Mouse (Mus musculus): ENCODE results near the gene Pecr.
"Not testable (repeated sequence)": the region's sequence is repeated elsewhere in the genome, so short reads cannot be mapped to it uniquely, and the experiment has no call there.

Pecr gene

DNA sequence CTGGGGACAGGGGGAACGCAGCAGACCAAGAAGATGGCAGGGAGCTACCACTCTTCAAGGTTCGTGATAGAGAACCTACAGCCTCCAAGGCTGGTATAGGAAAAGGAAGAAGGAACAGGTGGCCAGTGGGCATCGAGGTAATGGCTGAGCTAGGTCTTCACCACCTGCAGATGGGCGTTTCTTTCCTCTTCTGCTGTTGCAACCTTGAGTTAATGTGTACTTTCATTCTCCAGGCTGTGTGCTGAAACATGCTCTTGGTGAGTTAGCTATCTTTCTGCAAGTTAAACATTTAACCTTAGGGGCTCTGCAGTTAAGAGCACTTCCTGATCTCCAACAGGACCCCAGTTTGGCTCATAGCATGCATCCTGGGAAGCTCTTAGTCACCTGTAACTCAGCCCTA, 3.8 kb upstream of the Pecr start:
- no peak for DNase-seq

DNA sequence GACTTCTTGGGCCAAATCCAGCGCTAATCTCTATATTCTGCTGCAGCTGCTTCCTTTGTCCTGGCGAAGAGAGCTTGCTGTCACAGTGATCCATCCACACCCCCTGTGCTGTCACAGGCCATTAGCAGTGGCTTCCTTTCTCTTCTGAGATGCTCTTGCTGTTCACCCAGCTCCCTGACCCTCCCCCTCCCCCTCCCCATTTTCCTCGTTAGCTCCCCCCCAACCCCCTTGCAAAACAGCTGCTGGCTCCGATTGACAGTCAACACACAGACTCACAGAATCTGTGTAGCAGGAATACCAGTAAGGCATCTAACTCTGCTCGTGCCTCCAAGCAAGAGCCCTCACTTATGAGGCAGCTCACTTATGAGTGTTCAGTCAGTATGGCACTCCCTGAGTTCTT, 2.8 kb upstream of the Pecr start:
- DNase-seq = no peak

DNA sequence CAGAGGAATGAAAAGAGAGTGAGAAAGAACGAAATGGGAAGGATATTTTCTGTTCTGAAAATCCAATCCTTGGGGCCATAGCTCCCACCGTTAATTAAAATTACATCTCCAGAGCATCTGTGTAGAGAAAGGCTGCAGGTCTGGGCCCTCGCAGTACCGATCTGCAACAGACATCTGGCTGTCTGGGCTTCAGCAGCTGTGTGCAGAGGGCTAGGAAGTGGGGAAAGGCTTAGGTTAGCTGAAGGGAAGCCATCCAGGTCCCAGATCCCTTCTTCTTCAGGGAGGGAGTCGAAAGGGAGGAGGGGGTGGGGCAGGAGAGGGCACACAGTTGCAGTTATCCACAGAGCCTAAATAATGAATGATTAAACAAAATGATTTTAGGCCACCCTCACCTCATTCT, 425 bp upstream of the Pecr start:
- no peak for DNase-seq

DNA sequence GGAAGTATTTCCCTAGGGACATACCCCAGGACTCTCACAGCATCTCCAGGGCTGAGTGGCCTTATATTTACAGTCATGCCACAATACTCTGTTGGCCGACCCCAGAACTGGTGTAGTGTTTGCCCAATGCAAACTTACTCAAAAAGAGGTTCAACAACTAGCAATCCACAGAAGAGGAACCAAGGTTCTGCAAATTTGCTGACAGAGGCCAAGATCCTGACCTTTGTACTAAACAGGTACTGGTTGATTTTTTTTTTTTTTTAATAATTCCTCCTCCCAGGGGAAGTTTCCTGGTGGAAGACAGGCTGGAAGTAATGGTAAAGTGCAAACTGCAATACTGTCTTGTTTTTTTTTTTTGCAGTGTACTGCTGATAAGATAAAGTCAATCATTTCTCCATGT, 1.5 kb downstream of the Pecr start:
- no peak for DNase-seq

- DNase-seq = no peak
These were observed 6.0 kb downstream of the Pecr start for GRCm38 (mm10) chr1:72278085-72278484.

DNA sequence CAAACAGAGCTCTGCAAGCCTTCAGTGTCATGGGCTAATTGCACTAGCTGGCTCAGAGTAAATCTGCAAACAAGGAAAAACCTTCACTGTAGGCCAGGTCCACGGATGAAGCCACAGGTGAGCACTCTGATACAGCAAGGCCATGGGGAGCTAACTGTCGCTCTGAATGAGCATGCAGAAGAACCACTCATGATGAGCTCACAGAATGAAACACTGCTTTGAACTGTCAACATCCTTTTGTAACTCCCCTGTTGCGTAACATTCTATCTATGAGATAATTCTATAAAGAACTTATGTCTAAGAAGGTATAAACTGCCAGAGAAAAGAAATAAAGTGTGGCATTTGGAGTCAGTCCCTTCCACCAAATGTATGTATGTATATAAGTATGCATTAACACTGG, 21.0 kb downstream of the Pecr start:
- DNase-seq = no peak

GRCm38 (mm10) chr1:72256381-72257256, 27.5 kb downstream of the Pecr start:
- DNase-seq = no peak

GRCm38 (mm10) chr1:72255854-72256175, 28.3 kb downstream of the Pecr start:
- no peak for DNase-seq

DNA sequence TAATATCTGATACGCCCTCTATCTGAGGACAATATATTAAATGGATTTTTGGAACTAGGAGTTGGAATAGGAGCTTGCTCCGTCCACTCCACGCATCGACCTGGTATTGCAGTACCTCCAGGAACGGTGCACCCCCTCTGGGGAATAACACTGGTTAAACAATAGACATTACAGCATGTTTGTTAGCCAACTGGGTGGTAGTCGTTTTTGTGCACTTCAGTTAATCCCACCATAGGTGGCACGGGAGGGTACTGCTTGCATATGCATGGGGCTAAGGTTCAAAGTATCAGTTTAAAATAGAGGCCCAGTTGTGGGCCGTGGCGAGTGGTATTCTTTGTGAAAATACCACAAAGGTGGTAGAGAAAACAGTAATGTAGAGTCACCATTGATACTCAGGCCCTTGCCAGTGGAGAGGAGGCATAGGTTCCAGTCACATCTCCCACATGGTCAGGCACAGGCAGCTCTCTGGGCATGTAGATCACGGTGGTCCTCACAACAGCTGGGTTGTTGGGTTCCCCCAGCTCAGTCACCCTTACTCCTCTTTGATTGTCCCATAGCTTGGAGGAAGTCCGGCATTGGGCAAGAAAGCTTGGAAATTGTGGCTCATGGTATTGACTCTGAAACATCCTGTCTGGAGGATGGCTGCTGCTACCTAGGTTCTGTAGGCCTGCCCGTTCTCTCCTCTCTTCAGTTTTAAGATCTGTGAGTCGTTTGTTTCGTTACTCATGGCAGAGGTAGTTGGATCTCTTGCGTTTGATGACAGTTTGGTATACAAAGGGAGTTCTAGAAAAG, 28.9 kb downstream of the Pecr start:
- DNase-seq = peak; percentile 15

DNA sequence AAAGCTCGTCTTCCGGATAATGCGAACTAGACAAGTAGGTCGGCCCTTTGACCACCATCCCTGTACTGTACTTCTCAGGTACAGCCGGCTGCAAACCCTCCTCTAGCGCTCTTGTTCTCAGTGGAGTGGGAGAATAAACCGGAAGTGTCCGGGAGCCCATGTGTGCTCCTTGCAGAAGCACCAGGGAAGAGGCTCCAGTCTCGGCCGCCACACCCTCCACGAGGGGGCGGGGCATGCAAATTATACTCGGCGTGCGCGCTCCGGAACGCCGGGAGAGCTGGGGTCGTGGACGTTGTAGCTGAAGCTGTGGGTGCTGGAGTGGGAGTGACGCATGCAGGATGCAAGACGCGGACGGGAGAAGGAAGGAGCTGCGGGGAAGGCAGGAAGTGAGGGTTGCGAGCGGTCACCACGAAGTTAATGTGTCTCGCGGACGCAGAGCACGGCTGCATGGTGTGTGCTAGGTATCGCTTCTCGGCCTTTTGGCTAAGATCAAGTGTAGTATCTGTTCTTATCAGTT, 29.5 kb downstream of the Pecr start:
- peak; percentile 88 for DNase-seq

GRCm38 (mm10) chr1:72253881-72254491, 30.1 kb downstream of the Pecr start:
- DNase-seq = peak; percentile 6

- DNase-seq = no peak
These were observed 32.3 kb downstream of the Pecr start for GRCm38 (mm10) chr1:72251806-72252205.

DNA sequence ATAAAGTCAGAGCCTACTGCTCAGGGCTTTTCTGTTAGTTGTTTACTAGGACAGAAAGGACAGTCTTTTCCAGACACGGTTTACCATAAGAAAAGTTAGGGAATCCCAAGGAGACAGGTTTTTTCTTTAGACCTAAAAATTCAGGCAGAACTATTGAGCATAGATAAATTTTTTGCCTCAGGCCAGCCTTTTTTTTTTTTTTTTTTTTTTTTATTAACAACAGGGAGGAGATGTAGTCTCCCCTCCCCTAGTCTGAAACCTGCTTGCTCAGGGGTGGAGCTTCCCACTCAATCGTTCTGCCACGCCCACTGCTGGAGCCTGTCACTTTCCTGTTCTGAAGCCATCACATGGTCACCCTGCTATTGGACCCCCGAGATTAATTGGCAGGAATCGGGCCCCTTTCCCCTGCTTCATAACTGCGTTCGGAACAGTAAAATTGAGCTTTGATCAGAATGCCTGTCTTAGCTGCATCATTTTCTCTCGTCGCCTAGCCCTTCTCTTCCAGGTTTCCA, 35.8 kb downstream of the Pecr start:
- not testable (repeated sequence) for DNase-seq

DNA sequence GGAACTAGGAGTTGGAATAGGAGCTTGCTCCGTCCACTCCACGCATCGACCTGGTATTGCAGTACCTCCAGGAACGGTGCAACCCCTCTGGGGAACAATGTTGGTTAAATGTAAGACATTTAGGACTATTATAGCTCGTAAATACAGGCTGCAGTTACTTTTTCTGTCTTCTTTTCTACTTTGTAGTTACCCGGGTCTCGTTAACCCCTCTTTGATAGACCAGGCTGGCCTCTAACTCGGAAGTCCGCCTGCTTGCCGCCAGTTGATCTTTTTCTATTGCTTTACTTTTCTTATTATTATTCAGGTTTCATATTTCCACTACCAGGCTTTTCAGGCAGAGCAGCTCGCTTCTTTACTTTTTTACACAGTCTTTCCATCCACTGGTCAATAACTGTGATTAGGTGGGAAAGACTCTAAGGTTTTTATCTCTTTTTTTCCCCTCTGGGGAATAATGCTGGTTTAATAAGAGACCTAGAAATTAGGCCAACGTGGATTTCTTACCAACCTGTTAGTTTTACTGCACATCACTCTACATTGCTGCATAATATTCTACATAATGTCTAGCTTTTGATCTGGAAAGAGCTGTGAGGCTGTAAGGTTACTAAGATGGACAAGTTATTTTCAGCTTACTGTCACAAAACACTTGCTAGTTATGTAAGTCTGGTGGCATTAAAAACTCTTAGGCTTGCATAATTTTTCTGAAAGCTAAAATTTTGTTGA, 39.6 kb downstream of the Pecr start:
- peak; percentile 15 for DNase-seq

DNA sequence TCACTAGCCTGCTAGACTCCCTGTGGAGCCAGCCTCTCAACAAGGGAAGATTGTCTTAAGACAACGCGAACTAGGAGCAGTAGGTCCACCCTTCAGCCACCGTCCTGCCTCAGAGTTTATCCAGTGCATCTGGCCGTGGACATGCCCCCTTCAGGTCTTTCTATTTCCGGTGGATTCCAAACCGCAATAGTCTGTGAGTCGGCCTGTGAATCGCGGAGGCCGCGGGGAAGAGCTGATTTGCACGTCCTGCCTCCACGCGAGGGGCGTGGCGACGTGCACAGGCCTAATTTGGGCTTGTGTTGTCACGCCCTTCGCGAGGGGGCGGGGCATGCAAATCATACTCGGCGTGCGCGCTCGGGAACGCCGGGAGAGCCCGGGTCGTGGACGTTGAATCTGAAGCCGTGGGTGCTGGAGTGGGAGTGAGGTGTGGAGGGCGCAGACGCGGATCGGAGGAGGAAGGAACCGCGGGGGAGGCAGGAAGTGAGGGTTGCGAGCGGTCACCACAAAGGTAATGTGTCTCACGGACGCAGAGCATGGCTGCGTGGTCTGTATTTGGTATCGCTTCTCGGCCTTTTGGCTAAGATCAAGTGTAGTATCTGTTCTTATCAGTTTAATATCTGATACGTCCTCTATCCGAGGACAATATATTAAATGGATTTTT, 40.3 kb downstream of the Pecr start:
- DNase-seq = peak; percentile 96

- no peak for DNase-seq
These were observed 41.5 kb downstream of the Pecr start for GRCm38 (mm10) chr1:72242581-72243143.

DNA sequence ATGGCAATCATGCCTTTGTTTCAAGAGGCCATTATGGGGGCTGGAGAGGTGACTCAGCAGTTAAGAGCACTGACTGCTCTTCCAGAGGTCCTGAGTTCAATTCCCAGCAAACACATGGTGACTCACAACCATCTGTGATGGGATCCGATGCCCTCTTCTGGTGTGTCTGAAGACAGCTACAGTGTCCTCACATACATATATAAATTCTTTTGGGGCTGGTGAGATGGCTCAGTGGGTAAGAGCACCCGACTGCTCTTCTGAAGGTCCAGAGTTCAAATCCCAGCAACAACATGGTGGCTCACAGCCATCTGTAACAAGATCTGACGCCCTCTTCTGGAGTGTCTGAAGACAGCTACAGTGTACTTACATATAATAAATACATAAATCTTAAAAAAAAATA, 45.0 kb downstream of the Pecr start:
- DNase-seq = not testable (repeated sequence)

DNA sequence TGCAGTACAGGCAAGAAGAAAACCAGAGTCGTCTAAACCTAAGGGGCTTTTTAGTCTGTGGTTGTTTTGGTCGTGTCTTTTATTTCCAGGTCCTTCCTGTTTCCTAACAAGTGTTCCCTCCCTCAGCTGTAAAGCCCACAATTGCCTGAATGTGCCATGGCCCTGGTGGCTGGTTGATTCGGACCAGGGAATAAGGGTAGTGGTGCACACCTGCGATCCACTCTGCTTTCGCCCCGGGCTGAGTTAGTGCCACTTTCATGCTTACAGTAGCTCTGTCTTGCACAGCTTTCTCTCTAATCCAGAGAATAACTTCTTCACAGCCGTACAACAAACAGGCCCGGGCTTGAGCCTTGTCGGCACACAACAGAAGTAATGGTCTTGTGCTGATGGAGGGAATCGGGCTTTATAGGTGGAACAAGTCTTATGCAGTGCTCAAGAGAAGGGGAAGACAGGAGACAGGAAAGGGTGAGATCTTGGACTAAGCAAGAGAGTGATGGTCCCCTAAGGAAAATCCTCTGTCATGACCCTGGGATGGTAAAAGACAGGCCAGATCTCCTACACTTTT, 46.0 kb downstream of the Pecr start:
- DNase-seq = no peak

GRCm38 (mm10) chr1:72237007-72237775, 46.9 kb downstream of the Pecr start:
- no peak for DNase-seq

GRCm38 (mm10) chr1:72236363-72237006, 47.6 kb downstream of the Pecr start:
- peak; percentile 72 for DNase-seq
